Mouse (Mus musculus) thymus, postnatal 4 days (tissue): ENCODE results near the gene Crhr1.

Experiments used
- DNase-seq: peaks from one replicate; pipeline ENCODE4 v3.0.0; 2021

The Crhr1 gene

DNA sequence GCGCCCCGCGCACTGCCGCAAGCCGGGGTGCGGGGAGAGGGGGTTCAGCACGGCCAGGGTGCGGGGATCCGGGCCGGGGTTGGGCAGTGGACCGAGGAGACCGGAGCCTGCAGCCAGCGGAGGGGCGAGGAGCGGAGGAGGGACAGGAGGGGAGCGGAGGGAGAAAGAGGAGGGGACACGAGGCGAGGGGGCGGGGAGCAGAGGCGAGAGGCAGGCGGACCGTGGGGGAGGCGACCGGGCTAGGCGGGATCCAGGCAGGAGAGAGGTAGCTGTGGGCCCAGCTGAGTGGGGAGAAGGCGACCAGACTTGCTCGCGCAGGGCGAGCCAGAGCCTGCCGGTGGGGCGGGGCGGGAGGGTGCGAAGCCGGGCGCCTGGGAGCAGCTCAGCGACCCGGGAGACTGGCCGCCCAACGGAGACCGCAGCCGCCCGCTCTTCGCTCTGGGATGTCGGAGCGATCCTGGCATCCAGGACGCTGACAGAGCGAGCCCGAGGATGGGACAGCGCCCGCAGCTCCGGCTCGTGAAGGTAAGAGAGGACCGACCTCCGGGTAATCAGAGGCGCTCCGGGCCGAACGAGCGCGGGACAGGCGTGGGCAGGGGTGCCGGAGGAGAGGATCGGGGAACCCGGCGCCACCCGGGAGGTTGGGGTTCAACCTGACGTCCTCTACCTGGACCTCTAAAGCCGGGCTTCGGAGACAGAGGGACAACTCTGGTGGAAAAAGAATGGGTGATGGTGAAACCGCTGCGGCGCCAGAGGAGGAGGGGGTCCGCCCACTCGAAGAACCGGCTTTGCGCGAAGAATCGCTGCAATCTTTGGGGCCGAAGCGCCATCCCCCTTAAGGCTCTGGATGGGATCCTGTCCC, at the start of gene Crhr1:
Crhr1 (plus strand) TSS at position 276 of the 862 bp plus-strand sequence.
- peak; percentile 8 for DNase-seq

DNA sequence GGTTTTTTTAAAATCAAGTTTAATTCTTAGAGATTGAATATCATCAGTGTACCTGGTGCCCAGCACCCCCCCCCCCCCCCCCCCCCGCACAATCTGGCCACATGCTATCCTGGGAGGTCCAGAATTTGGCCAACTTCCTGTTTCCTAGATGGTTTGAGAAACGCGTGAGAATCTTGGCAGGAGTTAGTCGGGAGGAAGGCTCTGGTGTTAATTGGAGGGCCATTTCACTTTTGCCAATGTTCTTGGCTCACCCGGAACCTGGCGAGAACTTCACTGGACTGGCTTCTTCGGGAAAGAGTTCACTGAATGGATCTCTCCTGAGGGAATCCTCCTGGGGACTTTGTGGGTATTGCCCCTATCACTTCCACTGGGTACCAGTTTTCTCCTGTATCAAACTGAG, 49.4 kb upstream of the Crhr1 start:
- DNase-seq = no peak

DNA sequence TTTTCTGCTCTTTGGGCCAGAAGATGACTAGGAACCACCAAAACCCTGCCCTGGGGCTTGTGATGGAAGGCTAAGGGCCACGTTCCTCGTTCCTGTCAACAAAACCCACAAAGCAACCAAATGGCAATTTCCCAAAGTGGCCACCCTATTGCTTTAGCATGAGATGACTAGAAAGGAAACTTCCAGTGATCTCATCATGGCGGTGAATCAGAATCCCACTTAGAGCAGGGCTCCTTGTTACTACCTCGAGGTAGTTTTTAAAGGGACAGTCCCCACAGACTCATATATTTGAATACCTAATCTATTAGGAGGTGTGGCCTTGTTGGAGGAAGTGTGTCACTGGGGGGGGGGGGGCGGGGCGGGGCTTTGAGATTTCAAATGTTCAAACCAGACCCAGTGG, 48.9 kb upstream of the Crhr1 start:
- no peak for DNase-seq

DNA sequence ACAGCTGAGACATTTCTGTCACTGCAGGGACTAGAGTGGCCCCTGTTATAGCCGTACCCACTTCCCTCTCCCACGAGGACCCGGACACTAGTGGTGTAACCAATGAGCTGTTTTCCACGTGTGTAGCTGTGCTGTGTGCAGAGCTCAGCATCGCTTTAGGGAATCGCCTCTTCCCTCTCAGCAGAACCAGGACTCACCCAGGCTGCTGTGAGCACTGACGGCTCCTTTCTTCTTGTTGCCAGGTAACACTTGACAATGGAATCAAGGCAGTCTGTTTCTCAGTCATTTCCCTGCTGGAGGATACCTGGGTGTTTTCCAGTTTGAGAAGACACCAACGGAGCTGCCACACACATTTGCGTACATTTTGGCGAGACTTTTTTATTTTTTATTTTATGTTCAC, 44.1 kb upstream of the Crhr1 start:
- no peak for DNase-seq

DNA sequence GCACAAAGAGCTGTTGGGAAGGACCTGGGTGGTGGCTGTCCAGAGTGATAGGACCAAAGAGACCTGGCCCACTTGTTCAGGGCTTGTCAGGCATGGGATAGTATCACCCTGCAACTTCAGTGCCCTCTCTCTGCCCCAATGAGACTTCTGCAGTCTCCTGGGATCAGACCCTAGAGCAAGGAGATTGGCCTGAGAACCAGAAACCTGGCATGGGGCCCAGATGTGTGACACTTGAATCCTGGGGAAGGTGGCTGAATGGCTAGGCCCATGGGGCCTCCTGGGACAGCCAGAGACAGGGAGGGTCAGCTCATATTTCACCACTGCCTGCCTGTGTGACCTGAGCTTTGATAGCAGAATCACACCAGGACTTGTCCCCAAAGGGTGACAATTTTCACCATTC, 41.9 kb upstream of the Crhr1 start:
- no peak for DNase-seq

DNA sequence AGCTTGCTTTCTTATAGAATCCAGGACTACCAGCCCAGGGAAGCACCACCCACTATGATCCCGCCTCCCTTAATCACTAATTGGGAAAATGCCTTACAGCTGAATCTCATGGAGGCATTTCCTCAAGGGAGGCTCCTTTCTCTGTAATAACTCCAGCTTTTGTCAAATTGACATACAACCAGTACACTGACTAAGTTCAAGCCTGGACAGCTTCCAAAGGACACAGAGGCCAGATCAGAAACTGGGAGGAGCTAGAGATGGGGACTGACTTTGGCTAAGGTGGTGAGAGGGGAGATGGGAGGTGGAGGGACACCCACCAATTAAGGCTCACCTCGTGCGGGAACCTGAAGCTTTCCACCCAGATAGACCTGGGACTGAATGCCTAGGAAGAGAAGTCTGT, 37.5 kb upstream of the Crhr1 start:
- DNase-seq = no peak

DNA sequence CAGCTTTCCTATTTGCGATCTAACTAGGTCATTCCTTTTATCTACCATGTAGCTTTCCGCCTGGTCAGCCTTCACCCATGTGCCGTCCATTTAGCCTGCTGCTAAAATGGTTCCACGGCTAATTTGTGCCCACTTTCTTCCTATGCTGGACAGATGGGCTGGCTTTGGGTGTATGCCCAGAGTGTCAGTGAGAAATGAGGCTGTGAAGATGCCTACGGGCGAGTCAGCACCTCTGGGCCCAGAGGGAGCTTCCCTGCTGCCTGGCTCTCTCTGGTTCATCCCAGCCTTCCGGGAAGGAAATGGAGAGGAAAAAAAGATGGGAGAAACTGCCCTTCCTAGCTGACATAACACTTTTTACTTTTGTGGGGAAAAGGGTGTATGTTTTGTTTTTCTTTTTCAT, 36.1 kb upstream of the Crhr1 start:
- DNase-seq = no peak

DNA sequence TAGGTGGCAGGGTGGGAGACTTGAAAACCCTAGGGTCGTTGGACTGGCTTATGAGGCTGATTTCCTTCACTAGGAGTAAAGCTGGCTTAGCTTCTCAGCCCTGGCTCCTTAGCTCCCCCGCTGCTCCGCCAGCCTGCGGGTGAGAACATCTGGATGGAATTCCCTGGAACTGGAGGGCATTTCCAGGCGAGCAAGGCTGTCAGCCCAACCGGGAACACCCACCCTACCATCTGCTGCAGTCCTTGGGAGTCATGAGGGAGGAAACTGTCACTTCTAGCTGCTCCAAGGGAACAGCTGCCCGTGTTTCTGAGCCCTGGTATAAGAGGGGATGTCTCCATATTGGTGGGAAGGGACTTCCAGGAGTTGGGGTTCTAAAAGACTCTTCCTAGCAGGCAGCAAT, 33.1 kb upstream of the Crhr1 start:
- DNase-seq = no peak

DNA sequence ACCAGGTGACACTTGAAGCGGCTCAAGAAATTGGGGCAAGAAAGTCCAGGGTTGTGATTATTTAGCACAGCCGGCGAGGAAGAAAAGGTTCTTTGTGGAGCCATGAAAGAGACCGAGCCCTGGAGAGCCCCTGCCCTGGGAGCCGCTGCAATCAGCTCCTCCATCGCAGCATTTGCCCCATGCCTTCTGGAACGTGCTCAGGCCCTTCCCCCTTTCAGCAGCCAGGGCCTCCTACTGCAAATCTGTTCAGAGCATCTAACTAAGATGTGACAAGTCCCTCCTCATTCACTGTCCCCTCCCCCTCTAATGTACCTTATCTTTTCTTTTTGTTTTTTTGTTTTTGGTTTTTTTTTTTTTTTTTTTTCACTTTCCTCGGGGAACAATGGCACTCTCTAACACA, 30.0 kb upstream of the Crhr1 start:
- DNase-seq = no peak

DNA sequence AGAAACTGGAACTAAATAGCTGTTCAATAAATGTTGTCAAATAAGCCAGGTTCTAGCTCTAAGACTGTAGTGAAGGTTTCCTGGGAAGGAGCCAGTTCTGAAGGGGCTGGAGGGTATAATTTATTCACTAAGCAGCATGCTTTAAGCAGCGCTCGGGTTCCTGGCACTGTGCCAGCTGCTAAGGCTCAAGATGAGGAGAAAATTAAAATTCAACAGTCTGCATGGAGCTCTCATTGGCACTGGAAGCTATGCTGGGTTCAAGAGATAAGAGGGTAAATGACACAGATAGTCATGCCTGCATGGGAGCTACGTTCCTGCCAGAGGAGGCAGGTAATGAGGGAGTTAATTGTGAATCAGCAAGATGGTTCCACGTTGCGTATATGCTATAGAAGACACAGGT, 26.3 kb upstream of the Crhr1 start:
- no peak for DNase-seq

DNA sequence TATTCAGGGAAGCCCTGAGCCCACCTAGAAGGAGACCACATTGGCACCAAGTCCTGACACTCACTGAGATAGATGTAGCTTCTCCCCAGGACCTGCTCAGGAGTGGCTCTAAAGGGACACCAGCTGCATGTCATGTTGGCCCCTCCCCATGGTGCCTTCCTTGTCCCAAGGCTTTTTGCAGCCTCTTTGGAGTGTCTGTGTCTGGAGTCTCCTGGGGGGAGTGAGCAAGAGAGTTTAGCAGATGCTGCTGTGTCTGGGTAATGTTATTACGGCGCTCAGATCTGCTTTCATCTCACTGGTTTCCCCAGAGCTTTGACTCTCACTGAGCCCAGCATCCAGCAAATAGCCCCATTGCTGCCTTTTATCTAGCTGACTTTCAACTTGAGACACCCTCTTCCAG, 25.7 kb upstream of the Crhr1 start:
- no peak for DNase-seq

DNA sequence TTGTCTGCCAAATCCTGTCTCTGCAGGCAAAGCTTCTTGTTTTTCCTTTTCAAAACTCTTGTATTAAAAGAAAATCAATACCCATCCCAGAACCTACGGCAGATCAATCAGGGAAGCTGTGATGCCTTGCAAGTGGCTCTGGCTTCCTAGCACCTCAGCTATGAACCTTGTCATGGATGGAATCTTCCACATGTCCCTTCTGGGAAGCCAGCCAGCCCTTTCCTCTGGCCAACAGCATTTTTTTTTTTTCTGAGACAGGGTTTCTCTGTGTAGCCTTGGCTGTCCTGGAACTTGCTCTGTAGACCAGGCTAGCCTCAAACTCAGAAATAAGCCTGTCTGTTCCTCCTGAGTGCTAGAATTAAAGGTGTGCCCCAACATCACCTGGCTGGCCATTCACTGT, 22.3 kb upstream of the Crhr1 start:
- no peak for DNase-seq

DNA sequence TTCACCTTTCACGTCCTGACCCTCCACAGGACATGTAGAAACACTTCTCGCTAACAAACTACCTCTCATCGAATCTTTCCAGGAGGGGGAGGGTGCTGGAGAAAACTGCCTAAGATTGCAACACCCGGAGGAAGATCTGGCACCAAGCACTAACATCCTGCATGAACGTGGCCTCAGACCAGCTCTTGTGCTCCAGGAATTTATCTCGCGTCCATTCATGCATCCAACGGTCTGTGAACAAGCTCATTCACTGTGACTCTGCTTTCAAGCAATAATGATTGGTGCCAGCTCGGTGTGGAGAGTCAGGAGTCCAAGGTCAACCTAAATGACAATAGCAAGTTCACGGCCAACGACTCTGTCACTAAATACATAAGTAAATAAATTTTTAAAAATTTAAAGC, 20.8 kb upstream of the Crhr1 start:
- DNase-seq = no peak

DNA sequence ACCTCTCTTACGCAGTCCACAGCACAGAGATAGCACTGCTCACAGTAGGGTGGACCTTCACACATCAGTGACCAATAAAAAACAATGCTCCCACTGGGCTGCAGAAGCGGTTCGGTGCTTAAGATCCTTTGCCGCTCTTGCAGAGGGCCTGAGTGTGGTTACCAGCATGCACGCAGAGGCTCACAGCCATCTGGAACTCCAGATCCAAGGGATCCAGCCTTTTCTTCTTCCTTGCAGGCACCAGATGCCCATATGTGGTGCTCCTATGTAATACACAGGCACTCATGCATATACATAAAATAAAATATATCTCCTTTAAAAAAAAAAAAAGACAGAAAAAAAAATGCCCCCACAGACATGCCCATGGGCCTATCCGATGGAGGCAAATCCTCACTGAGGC, 19.0 kb upstream of the Crhr1 start:
- DNase-seq = no peak

DNA sequence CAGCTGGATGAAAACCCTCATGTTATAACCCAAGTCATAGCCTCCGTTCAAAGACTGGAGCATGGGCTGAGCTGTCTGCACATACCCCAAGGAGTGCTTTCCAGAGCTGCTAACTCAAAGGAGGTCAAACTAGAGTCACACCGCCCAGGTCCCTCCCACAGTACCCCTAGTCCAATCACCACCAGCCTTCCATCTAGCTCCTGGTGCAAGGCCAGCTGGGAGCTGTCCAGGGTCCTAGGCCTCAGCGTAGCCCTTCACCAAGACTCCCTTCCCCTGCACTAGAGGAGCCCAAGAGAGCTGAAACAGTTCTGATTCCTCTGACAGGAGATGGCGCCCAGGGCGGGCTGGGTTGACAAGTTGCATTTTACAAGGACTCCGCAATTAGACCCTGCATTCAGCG, 18.0 kb upstream of the Crhr1 start:
- DNase-seq = peak; percentile 56

DNA sequence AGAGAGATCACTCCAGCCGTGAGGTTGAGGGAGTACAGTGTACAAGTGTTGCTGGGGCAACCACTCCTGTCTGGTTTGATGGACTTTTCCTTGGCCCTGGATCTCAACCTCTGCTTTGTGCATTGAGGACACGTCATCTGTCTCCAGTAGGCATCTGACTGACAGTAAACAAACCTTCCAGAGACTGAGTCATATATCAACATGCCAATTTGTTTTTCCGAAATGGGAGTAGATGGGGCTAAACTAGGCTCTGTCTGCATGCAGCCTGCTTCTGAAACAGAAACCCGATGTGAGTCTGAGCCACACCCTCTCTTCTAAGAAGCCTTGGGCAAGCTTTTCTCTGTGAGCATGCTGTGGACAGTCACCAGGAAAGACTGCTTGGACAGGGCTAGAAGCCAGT, 14.3 kb upstream of the Crhr1 start:
- DNase-seq = no peak

DNA sequence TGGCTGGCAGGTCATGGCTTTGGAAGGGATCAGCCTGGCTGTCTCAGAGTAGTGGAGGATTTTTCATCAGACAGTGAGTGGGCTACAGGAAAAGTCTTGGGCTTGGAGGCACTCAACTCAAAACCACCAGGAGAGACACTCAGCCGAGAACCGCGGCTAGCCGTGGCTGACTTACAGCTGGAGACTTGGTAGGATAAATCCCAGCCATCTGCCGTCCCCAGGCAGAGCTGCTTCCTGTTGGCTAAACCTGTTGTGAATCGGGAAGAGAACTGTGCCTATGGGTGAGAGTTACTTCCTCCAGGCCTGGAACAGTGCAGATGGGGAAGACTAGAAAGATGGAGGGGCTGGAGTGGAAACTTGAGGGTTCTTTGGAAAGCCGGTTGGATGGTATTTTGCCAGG, 9.7 kb upstream of the Crhr1 start:
- no peak for DNase-seq

DNA sequence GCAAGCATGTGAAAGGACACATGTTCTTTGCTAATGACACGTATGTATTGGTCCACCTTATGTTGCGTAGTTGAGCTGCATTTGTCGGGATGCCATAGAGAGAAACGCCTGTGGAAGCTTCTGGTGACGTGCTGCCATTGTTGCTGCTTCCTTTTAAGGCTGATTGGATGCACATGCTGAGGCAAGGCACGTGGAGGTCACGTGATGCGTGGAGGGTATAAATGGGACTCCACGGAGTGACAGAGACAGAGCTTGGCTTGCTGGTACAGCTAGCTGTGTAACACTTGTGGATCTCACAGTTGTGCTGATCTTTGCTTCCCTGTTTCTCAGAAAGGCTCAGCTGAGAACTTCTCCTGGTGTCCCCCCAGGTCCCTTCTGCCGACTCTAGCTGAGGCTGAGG, 9.2 kb upstream of the Crhr1 start:
- DNase-seq = no peak

DNA sequence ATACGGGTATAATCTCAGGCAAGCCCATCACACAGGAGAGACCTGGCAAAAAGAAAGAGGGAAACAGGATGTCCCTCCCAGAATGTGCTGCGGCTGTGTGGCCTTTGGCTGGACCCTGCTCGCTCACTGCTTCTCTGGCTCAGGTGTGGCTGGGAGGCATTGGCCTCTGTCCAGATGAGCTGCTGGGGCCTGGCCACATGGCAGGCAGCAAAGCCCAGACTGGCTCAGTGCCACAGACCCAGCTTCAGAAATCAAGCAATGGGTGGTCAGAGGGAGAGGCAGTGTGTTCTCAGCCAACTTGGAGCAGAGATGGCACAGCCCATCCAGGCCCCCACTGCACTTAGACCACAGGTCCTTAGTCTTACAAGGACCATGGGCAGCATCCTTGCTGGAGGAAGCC, 8.1 kb upstream of the Crhr1 start:
- no peak for DNase-seq

DNA sequence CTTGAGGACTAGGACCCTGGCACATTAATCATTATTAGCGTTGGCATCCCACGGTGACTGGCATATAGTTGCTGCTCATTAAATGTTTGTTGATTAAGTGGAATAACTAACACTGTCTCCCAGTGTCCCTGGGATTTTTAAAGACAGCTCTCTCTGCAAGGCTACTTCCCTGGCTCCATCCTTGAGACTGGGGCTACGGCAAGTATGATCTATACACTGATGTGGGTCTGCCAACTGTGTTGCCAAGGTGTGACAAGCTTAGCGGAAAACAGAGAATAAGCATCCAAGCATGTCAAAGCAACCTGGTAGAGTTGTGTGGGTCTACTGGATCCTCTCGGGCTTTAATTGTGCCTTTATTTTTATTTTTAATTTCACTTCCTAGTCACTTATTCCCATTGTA, 3.2 kb upstream of the Crhr1 start:
- no peak for DNase-seq

DNA sequence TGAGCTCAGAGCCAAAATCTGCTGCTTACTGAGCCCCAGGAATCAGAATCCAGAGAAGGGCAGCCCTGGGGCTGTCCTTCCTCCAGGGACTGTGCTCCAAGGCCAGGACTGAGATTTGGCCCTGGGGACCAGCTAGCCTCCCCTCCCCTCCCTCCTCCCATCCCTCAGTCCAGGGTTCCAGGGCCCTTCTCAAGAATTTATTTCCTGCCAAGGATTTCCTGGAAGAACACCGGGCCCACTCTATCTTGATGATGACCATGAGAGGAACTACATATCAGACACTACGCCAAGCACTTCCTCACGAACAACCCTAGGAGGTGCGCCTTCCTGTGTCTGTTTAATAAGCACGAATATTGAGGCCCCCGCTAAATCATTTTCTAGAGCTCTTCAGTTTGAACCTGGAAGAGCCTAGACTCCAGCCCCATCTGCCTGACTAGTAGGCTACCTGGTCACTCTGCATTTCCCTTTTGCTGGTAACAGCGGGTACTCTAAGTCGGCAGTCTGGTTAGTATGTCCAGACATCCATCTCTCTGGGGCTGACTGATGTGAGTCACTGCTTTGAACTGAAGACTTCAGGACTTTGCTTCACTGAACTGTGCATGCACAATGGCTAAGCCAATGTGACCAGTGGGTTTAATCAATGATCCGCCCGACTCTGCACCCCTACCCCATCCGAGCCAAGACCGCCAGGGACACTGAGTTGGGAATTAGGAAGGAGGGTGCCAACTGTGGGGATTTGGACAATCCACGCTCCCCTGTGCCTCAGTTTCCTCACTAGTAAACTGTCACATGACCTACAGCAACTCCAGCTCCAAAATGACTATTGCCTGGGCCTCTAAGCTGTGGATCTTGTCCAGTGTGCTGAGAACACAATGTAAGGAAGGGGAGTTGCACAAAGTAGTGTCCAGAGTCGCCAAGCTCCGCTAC, 1.7 kb upstream of the Crhr1 start:
- DNase-seq = no peak

DNA sequence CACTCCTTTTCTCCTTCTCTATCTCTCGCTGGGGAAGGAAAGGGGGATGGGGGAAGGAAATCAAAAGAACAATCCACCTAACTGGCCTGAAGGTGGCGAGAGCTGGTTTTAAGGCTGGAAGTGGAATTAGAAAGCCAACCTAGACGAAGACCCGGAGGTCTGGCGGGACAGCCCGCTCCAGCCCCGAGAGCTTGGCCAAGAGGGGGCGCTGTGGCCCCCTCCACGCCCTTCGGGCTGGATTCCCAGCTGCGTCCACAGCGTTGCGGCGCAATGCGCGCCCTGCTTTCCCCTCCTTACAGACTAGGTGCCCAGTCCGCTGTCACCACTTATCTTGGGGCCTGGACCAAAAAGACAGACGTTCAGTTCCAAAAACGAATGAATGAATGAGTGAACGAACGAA, 899 bp upstream of the Crhr1 start:
- peak; percentile 29 for DNase-seq

DNA sequence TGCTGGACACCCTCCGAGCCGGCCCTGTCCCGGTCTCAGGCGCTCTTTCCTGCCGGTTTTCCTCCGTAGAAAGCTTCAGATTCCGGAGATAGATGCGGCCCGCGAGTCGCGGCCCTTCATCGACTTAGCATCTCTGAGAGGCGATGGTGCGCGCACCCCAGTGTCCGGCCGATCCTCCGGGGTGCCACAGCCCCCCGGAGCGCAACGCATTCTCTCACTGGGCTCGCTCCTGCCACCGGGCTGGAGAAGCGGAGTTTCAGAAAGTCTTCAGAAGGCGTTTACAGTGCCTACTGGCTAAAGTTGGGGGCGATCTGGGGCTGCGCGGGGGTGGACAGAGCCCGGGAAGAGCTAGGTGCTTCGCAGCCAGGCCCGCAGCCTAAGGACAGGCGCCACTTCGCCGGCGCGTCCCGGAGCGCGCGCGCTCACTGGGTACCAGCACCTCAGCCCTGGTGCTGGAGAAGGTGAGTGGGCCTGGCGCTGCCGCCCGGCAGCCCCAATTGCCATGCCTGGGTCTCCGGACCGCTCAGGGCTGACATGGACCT, 858 bp downstream of the Crhr1 start:
- DNase-seq = no peak

DNA sequence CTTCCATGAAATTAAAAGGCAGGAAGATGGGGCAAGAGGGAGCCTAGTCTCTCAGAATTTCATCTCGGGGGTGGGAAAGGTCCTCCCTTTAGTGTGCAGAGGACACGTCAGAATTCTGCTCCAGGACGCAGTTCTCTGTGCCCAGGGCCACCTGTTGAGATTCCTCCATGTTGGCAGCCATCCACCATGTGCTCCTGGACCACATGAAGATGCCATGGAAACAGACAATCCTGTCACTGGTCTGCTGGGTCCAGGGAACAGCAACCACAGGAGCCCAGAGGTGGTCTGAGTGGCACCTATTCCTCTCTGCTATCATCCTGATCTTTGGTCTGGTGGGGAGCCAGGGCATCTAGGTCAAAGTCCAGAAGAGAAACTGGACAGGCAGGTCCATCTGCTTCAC, 6.3 kb downstream of the Crhr1 start:
- no peak for DNase-seq
